Mouse (Mus musculus) bone marrow, adult 2 months (tissue): Measurements from ENCODE around the gene Speer4d.
"Not testable (repeated sequence)": the region's sequence is repeated elsewhere in the genome, so short reads cannot be mapped to it uniquely, and the experiment has no call there.

Experiments used
- CTCF ChIP-seq: fragments of 200-500 bp; IDR thresholded peaks from 2 replicates; pipeline ENCODE4 v1.5.1; 2011; ENCODE audit warnings: low read length, control low read depth; ENCODE audit not compliant: control insufficient read depth, insufficient read depth
- POLR2A ChIP-seq: fragments of 200-500 bp; IDR thresholded peaks from 2 replicates; pipeline ENCODE4 v1.6.1; 2011; ENCODE audit warnings: low read depth, mild to moderate bottlenecking, control low read depth, low read length, borderline replicate concordance; ENCODE audit not compliant: control insufficient read depth

GRCm38 (mm10) chr5:15598831-15599230 lies 20.0 kb upstream of the Speer4d start:
- TF ChIP-seq POLR2A, CTCF: not testable (repeated sequence)
